Mouse (Mus musculus) hindbrain, embryonic 10.5 days (tissue): ENCODE results near the gene Asxl1. TPM values are rescaled to one million over a fixed set of nuclear protein-coding genes. Genes with fewer than 3 reads are reported as not detected.

Experiments
- DNase-seq: peaks from one replicate; pipeline ENCODE4 v3.0.0-alpha.2; 2017; ENCODE audit warnings: low spot score
- H3K27ac ChIP-seq: fragments of 300-500 bp; sonication (generic); 2 replicates; pipeline ENCODE4 v1.5.1; 2016; ENCODE audit warnings: mild to moderate bottlenecking, moderate library complexity
- H3K27me3 ChIP-seq: fragments of 300-500 bp; sonication (generic); 2 replicates; pipeline ENCODE4 v1.6.1; 2016; ENCODE audit warnings: mild to moderate bottlenecking; ENCODE audit not compliant: poor library complexity, insufficient read depth, severe bottlenecking
- H3K36me3 ChIP-seq: fragments of 300-500 bp; sonication (generic); 2 replicates; pipeline ENCODE4 v1.6.1; 2016; ENCODE audit warnings: mild to moderate bottlenecking, moderate library complexity
- H3K4me1 ChIP-seq: fragments of 300-500 bp; sonication (generic); replicated peaks from 2 replicates; pipeline ENCODE4 v1.6.1; 2016; ENCODE audit warnings: mild to moderate bottlenecking
- H3K4me3 ChIP-seq: fragments of 300-500 bp; sonication (generic); 2 replicates; pipeline ENCODE4 v1.5.1; 2016; ENCODE audit warnings: mild to moderate bottlenecking, moderate library complexity
- H3K9me3 ChIP-seq: fragments of 300-500 bp; sonication (generic); 2 replicates; pipeline ENCODE4 v1.6.1; 2016; ENCODE audit warnings: mild to moderate bottlenecking, moderate library complexity
- WGBS: fragments of 180-500 bp; shearing (Covaris S2); methylation state at CpG from one replicate; pipeline ENCODE4 v1.1.7; 2016; 5-methylcytosine and 5-hydroxymethylcytosine counted together
- polyA plus RNA-seq: library from polyadenylated mRNA; unstranded; fragments of >200 nt; fragmentation: Nextera tagmentation; extraction: Ambion mirVana; gene quantifications from 2 replicates; pipeline ENCODE4 v1.2.1, GENCODE M21; 2016

Gene Asxl1
- polyA plus RNA-seq, 1 experiment from 2014 or later, result 11.7 TPM

- no peak overlapping the region for H3K4me3 ChIP-seq
- H3K36me3 ChIP-seq, result peaks cover 61% of the 10 kb centered on the region
- no peak overlapping the region for H3K27ac ChIP-seq
- no peaks in the 10 kb centered on the region for H3K9me3 ChIP-seq
- H3K27me3 ChIP-seq, result no peaks in the 10 kb centered on the region
- WGBS, result 95% methylated on average over 5 of the region's 5 CpGs
- DNase-seq, result no peak
- H3K4me1 ChIP-seq, result peaks cover 3% of the 10 kb centered on the region; the same call in 1 of the 2 replicates
These were observed 13.4 kb upstream of the Asxl1 start for GRCm38 (mm10) chr2:153332271-153332670.

GRCm38 (mm10) chr2:153332981-153333380, 12.6 kb upstream of the Asxl1 start:
- no peak overlapping the region for H3K4me3 ChIP-seq
- H3K4me1 ChIP-seq, result peaks cover 10% of the 10 kb centered on the region
- H3K27me3 ChIP-seq, result no peaks in the 10 kb centered on the region
- no peaks in the 10 kb centered on the region for H3K9me3 ChIP-seq
- H3K36me3 ChIP-seq, result peaks cover 56% of the 10 kb centered on the region
- 94% methylated on average over 3 of the region's 3 CpGs for WGBS
- H3K27ac ChIP-seq, result no peak overlapping the region
- DNase-seq, result no peak

- no peak for DNase-seq
- no peaks in the 10 kb centered on the region for H3K27me3 ChIP-seq
- 93% methylated on average over 6 of the region's 6 CpGs for WGBS
- H3K27ac ChIP-seq, result no peak overlapping the region
- no peak overlapping the region for H3K4me3 ChIP-seq
- peaks cover 50% of the 10 kb centered on the region for H3K36me3 ChIP-seq
- peaks cover 11% of the 10 kb centered on the region for H3K4me1 ChIP-seq
- H3K9me3 ChIP-seq, result no peaks in the 10 kb centered on the region
These were observed 11.8 kb upstream of the Asxl1 start for GRCm38 (mm10) chr2:153333822-153334232.

GRCm38 (mm10) chr2:153334281-153334680, 11.3 kb upstream of the Asxl1 start:
- Histone ChIP-seq H3K27me3 (no peaks in the 10 kb centered on the region), H3K9me3 (no peaks in the 10 kb centered on the region), H3K4me3 (no peak overlapping the region), H3K27ac (no peak overlapping the region), H3K36me3 (peaks cover 48% of the 10 kb centered on the region), H3K4me1 (peaks cover 11% of the 10 kb centered on the region)
- DNase-seq, result no peak
- 90% methylated on average over 3 of the region's 3 CpGs for WGBS

- Histone ChIP-seq H3K4me1 (peaks cover 11% of the 10 kb centered on the region), H3K27me3 (no peaks in the 10 kb centered on the region), H3K27ac (no peak overlapping the region), H3K36me3 (peaks cover 29% of the 10 kb centered on the region), H3K9me3 (no peaks in the 10 kb centered on the region), H3K4me3 (no peak overlapping the region)
- 80% methylated on average over 2 of the region's 2 CpGs for WGBS
- no peak for DNase-seq
These were observed 9.5 kb upstream of the Asxl1 start for GRCm38 (mm10) chr2:153336117-153336516.

- Histone ChIP-seq H3K9me3 (no peaks in the 10 kb centered on the region), H3K4me1 (peaks cover 11% of the 10 kb centered on the region), H3K4me3 (no peak overlapping the region), H3K27ac (no peak overlapping the region), H3K36me3 (peaks cover 12% of the 10 kb centered on the region), H3K27me3 (no peaks in the 10 kb centered on the region)
- 91% methylated on average over 9 of the region's 9 CpGs for WGBS
- no peak for DNase-seq
These were observed 7.0 kb upstream of the Asxl1 start for GRCm38 (mm10) chr2:153338361-153339350.

GRCm38 (mm10) chr2:153342166-153342565, 3.5 kb upstream of the Asxl1 start:
- Histone ChIP-seq H3K36me3 (peaks cover 6% of the 10 kb centered on the region; the same call in 1 of the 2 replicates), H3K9me3 (no peaks in the 10 kb centered on the region), H3K4me3 (no peak overlapping the region), H3K27me3 (no peaks in the 10 kb centered on the region), H3K4me1 (peaks cover 20% of the 10 kb centered on the region), H3K27ac (no peak overlapping the region)
- no peak for DNase-seq
- 94% methylated on average over 6 of the region's 6 CpGs for whole genome bisulfite sequencing

GRCm38 (mm10) chr2:153342602-153343001, 3.0 kb upstream of the Asxl1 start:
- WGBS, result 87% methylated on average over 3 of the region's 3 CpGs
- DNase-seq, result no peak
- peaks cover 6% of the 10 kb centered on the region; the same call in 1 of the 2 replicates for H3K36me3 ChIP-seq
- H3K4me1 ChIP-seq, result peaks cover 20% of the 10 kb centered on the region
- H3K9me3 ChIP-seq, result no peaks in the 10 kb centered on the region
- no peak overlapping the region for H3K4me3 ChIP-seq
- no peak overlapping the region for H3K27ac ChIP-seq
- H3K27me3 ChIP-seq, result no peaks in the 10 kb centered on the region

- H3K9me3 ChIP-seq, result no peaks in the 10 kb centered on the region
- peaks cover 21% of the 10 kb centered on the region for H3K4me1 ChIP-seq
- no peaks in the 10 kb centered on the region for H3K27me3 ChIP-seq
- no peak for DNase-seq
- peaks cover 6% of the 10 kb centered on the region; the same call in 1 of the 2 replicates for H3K36me3 ChIP-seq
- no peak overlapping the region for H3K4me3 ChIP-seq
- no peak overlapping the region for H3K27ac ChIP-seq
These were observed 2.4 kb upstream of the Asxl1 start for GRCm38 (mm10) chr2:153343191-153343590.

GRCm38 (mm10) chr2:153345071-153345453, 567 bp upstream of the Asxl1 start:
- peaks cover 17% of the 10 kb centered on the region for H3K36me3 ChIP-seq
- peak overlapping the region; percentile 99 for H3K27ac ChIP-seq
- H3K4me3 ChIP-seq, result peak overlapping the region; percentile 90
- DNase-seq, result no peak
- no peaks in the 10 kb centered on the region for H3K9me3 ChIP-seq
- peaks cover 37% of the 10 kb centered on the region for H3K4me1 ChIP-seq
- H3K27me3 ChIP-seq, result no peaks in the 10 kb centered on the region
- WGBS, result 11% methylated on average over 11 of the region's 11 CpGs

- Histone ChIP-seq H3K36me3 (peaks cover 30% of the 10 kb centered on the region), H3K4me1 (peaks cover 48% of the 10 kb centered on the region), H3K27me3 (no peaks in the 10 kb centered on the region), H3K4me3 (peak overlapping the region; percentile 90), H3K9me3 (no peaks in the 10 kb centered on the region), H3K27ac (peak overlapping the region; percentile 99)
- peak; percentile 81 for DNase-seq
- under 1% methylated on average over 73 of the region's 76 CpGs for WGBS
These were observed 873 bp downstream of the Asxl1 start for GRCm38 (mm10) chr2:153346221-153347182.

- no peaks in the 10 kb centered on the region for H3K27me3 ChIP-seq
- H3K36me3 ChIP-seq, result peaks cover 33% of the 10 kb centered on the region
These were observed 1.7 kb downstream of the Asxl1 start for GRCm38 (mm10) chr2:153347183-153347781.

More at GRCm38 (mm10) chr2:153347183-153347781, 1.7 kb downstream of the Asxl1 start:
- H3K4me1 ChIP-seq, result peaks cover 48% of the 10 kb centered on the region
- WGBS, result 17% methylated on average over 9 of the region's 9 CpGs
- DNase-seq, result no peak
- no peaks in the 10 kb centered on the region for H3K9me3 ChIP-seq
- H3K27ac ChIP-seq, result peak overlapping the region; percentile 99
- H3K4me3 ChIP-seq, result peak overlapping the region; percentile 90
